ENCODE assay signal across 8 mouse cellular contexts in the genomic region with DNA sequence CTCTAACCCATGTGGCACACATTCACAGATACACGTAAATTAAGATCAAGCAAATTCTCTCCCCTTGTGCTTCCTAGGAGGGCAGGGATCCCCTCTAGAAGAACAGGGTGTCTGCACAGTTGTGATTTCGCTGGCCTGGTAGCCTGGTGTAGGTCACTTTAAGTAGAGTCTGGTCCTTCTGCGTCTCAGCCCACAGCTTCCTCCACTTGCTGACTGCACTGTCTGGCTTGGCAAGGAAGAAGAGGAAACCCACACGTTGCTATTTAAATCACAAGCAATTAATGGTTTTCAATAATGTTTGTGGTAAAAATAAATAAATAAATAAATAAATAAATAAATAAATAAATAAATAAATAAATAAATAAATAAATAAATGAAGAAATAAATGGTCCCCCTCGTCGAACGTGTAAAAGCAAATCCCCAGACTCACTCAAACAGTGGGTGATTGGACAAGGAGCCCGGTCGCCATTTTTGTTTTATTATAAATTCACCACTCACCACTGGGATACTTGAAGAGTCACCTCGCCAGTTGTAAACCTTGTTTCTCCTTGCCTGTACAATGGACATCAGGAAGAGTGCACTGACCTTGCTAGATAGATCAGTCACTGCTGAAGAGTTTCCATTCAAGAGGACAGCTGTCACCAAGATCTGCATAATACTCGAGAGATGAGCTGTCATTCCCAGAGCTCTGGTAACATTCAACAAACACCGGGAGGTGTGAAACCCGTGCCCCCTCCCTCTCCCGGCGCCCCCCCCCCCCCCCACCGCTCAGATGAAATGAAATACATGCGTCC.
DNase-seq lines count a peak whose midpoint lies in the region; ATAC-seq and TF ChIP-seq lines count a peak whose summit lies in the region.

No protein-coding gene starts in this region.

- intact Hi-C loops in left cerebral cortex, postnatal 25 days (cut with DNase I) = loop anchor here (5.0 kb wide), 2 partner anchors 140 to 445 kb away; no protein-coding TSS in a partner anchor

- no peak overlapping the region for H3K9ac ChIP-seq in forebrain, embryonic 11.5 days (ENCODE audit: low read length)
- H3K9ac ChIP-seq in intestine, embryonic 15.5 days = no peak overlapping the region
- no peak overlapping the region for H3K9ac ChIP-seq in midbrain, postnatal 0 days (replicated peaks; ENCODE audit: low read length, poor library complexity, severe bottlenecking)

- peaks cover 5% of the 10 kb centered on the region; the same call in 1 of the 2 replicates for H3K4me1 ChIP-seq in forebrain, embryonic 11.5 days (replicated peaks; ENCODE audit: control insufficient read depth, insufficient read depth, low read length)
- H3K4me1 ChIP-seq in intestine, embryonic 15.5 days (replicated peaks) = peaks cover 12% of the 10 kb centered on the region
- no peaks in the 10 kb centered on the region for H3K4me1 ChIP-seq in midbrain, postnatal 0 days (ENCODE audit: insufficient read depth, low read length)

- 37% methylated on average over 16 of the region's 17 CpGs for WGBS in forebrain, embryonic 11.5 days
- 52% methylated on average over 14 of the region's 17 CpGs for WGBS in intestine, embryonic 15.5 days
- 45% methylated on average over 14 of the region's 17 CpGs for WGBS in midbrain, postnatal 0 days

- no peaks in the 10 kb centered on the region; the same call in 1 of the 2 replicates for H3K27me3 ChIP-seq in forebrain, embryonic 11.5 days (ENCODE audit: control insufficient read depth, insufficient read depth, low read length)
- H3K27me3 ChIP-seq in intestine, embryonic 15.5 days (replicated peaks) = no peaks in the 10 kb centered on the region
- H3K27me3 ChIP-seq in midbrain, postnatal 0 days (ENCODE audit: insufficient read depth, low read length) = no peaks in the 10 kb centered on the region; the same call in 1 of the 2 replicates

- H3K4me3 ChIP-seq in forebrain, embryonic 11.5 days (ENCODE audit: low read depth, low read length) = no peak overlapping the region
- no peak overlapping the region for H3K4me3 ChIP-seq in intestine, embryonic 15.5 days (replicated peaks)
- no peak overlapping the region for H3K4me3 ChIP-seq in midbrain, postnatal 0 days (ENCODE audit: low read depth, low read length)

- H3K27ac ChIP-seq in forebrain, embryonic 11.5 days (ENCODE audit: low read depth, low read length) = no peak overlapping the region
- no peak overlapping the region for H3K27ac ChIP-seq in intestine, embryonic 15.5 days
- 0 out of 2 replicates have a peak overlapping the region, but pooled peaks have one; percentile 78 for H3K27ac ChIP-seq in midbrain, postnatal 0 days (ENCODE audit: low read depth, low read length)

- TF ChIP-seq CTCF in midbrain, postnatal 0 days (IDR thresholded peaks at IDR 0.05) = no peak

- H3K4me2 ChIP-seq in forebrain, embryonic 11.5 days (ENCODE audit: low read depth, low read length, severe bottlenecking) = peak overlapping the region; percentile 60; the same call in 1 of the 2 replicates
- H3K4me2 ChIP-seq in intestine, embryonic 15.5 days (replicated peaks) = peak overlapping the region; percentile 77
- H3K4me2 ChIP-seq in midbrain, postnatal 0 days (ENCODE audit: low read depth, low read length, poor library complexity, severe bottlenecking) = peak overlapping the region; percentile 47

- peak; percentile 51 for ATAC-seq in forebrain, embryonic 11.5 days (replicated peaks; ENCODE audit: low FRiP score)
- no peak for ATAC-seq in intestine, embryonic 15.5 days
- ATAC-seq in midbrain, postnatal 0 days (ENCODE audit: low FRiP score) = no peak

- no peaks in the 10 kb centered on the region for H3K36me3 ChIP-seq in forebrain, embryonic 11.5 days (ENCODE audit: control insufficient read depth, insufficient read depth, low read length)
- H3K36me3 ChIP-seq in intestine, embryonic 15.5 days = no peaks in the 10 kb centered on the region
- H3K36me3 ChIP-seq in midbrain, postnatal 0 days (ENCODE audit: insufficient read depth, low read length) = no peaks in the 10 kb centered on the region

- peak; percentile 41 for DNase-seq in layer of hippocampus, adult 9-11 months
- DNase-seq in layer of hippocampus, postnatal 36 days = no peak
- no peak for DNase-seq in forebrain, embryonic 11.5 days (ENCODE audit: low spot score)
- DNase-seq in midbrain, postnatal 0 days (ENCODE audit: low spot score) = no peak
- DNase-seq in spleen, adult 12 weeks (ENCODE audit: low spot score) = no peak
- no peak for DNase-seq in left cerebral cortex, postnatal 25 days (ENCODE audit: low spot score in 2 of 2)
- no peak for DNase-seq in gastrocnemius, adult 18-20 months (ENCODE audit: low spot score)

- H3K9me3 ChIP-seq in forebrain, embryonic 11.5 days (ENCODE audit: control insufficient read depth, low read length) = no peaks in the 10 kb centered on the region
- H3K9me3 ChIP-seq in intestine, embryonic 15.5 days = no peaks in the 10 kb centered on the region
- no peaks in the 10 kb centered on the region for H3K9me3 ChIP-seq in midbrain, postnatal 0 days (ENCODE audit: low read length)
